Mouse (Mus musculus): ENCODE measurements at regions not wholly inside any gene's neighbourhood (a gene's known extent, or its start where the extent isn't known, plus 50 kb on each side); places are given as distances from the start of the nearest gene placed in this dataset.

- TF ChIP-seq POLR2A (IDR thresholded peaks at IDR 0.05; ENCODE audit: extremely low read depth, insufficient read depth, low read length) (no peak), CTCF (IDR thresholded peaks at IDR 0.05; ENCODE audit: low read depth, low read length) (no peak)
- Histone ChIP-seq H3K27me3 (ENCODE audit: control insufficient read depth, insufficient read depth, low read length) (no peaks in the 10 kb centered on the region), H3K79me2 (ENCODE audit: control insufficient read depth, insufficient read depth, low read length) (no peaks in the 10 kb centered on the region), H3K36me3 (ENCODE audit: control insufficient read depth, insufficient read depth, low read length) (no peaks in the 10 kb centered on the region), H3K4me1 (ENCODE audit: control insufficient read depth, insufficient read depth, low read length) (peaks cover 8% of the 10 kb centered on the region), H3K4me3 (ENCODE audit: insufficient read depth, low read depth, low read length) (no peak overlapping the region), H3K9ac (ENCODE audit: low read depth, low read length) (no peak overlapping the region), H3K27ac (replicated peaks; ENCODE audit: insufficient read depth, low read depth, low read length) (no peak overlapping the region)
- 45% methylated on average over 1 of the region's 1 CpGs for WGBS
- DNase-seq (ENCODE audit: extremely low read depth, low read depth, low spot score): peak; percentile 80
Observed at GRCm38 (mm10) chr8:116364751-116365150, 140.0 kb upstream of the Dynlrb2 start.

- no peak overlapping the region for H3K9ac ChIP-seq (ENCODE audit: low read depth, low read length)
- H3K27me3 ChIP-seq (ENCODE audit: control insufficient read depth, insufficient read depth, low read length): no peaks in the 10 kb centered on the region
- peaks cover 8% of the 10 kb centered on the region for H3K4me1 ChIP-seq (ENCODE audit: control insufficient read depth, insufficient read depth, low read length)
- WGBS: 61% methylated on average over 2 of the region's 2 CpGs
- peak; percentile 77 for TF ChIP-seq CTCF (IDR thresholded peaks at IDR 0.05; ENCODE audit: low read depth, low read length)
- no peak for TF ChIP-seq POLR2A (IDR thresholded peaks at IDR 0.05; ENCODE audit: extremely low read depth, insufficient read depth, low read length)
- no peaks in the 10 kb centered on the region for H3K79me2 ChIP-seq (ENCODE audit: control insufficient read depth, insufficient read depth, low read length)
- H3K4me3 ChIP-seq (ENCODE audit: insufficient read depth, low read depth, low read length): no peak overlapping the region
- DNase-seq (ENCODE audit: extremely low read depth, low read depth, low spot score): peak; percentile 58
- no peaks in the 10 kb centered on the region for H3K36me3 ChIP-seq (ENCODE audit: control insufficient read depth, insufficient read depth, low read length)
- H3K27ac ChIP-seq (replicated peaks; ENCODE audit: insufficient read depth, low read depth, low read length): no peak overlapping the region
Observed at GRCm38 (mm10) chr8:116364172-116364571, 140.6 kb upstream of the Dynlrb2 start.

- H3K79me2 ChIP-seq (ENCODE audit: control insufficient read depth, insufficient read depth, low read length): no peaks in the 10 kb centered on the region
- WGBS: 41% methylated on average over 4 of the region's 4 CpGs
- no peaks in the 10 kb centered on the region for H3K27me3 ChIP-seq (ENCODE audit: control insufficient read depth, insufficient read depth, low read length)
- H3K4me3 ChIP-seq (ENCODE audit: insufficient read depth, low read depth, low read length): no peak overlapping the region
- no peak overlapping the region for H3K27ac ChIP-seq (replicated peaks; ENCODE audit: insufficient read depth, low read depth, low read length)
- no peak for TF ChIP-seq POLR2A (IDR thresholded peaks at IDR 0.05; ENCODE audit: extremely low read depth, insufficient read depth, low read length)
- no peak for TF ChIP-seq CTCF (IDR thresholded peaks at IDR 0.05; ENCODE audit: low read depth, low read length)
- H3K36me3 ChIP-seq (ENCODE audit: control insufficient read depth, insufficient read depth, low read length): no peaks in the 10 kb centered on the region
- DNase-seq (ENCODE audit: extremely low read depth, low read depth, low spot score): peak; percentile 62
- H3K9ac ChIP-seq (ENCODE audit: low read depth, low read length): no peak overlapping the region
- H3K4me1 ChIP-seq (ENCODE audit: control insufficient read depth, insufficient read depth, low read length): peaks cover 8% of the 10 kb centered on the region
Observed at GRCm38 (mm10) chr8:116362351-116362750, 142.4 kb upstream of the Dynlrb2 start.

GRCm38 (mm10) chr8:116359761-116360160 lies 145.0 kb upstream of the Dynlrb2 start:
- Histone ChIP-seq H3K27ac (replicated peaks; ENCODE audit: insufficient read depth, low read depth, low read length) (no peak overlapping the region), H3K36me3 (ENCODE audit: control insufficient read depth, insufficient read depth, low read length) (no peaks in the 10 kb centered on the region), H3K4me1 (ENCODE audit: control insufficient read depth, insufficient read depth, low read length) (peaks cover 5% of the 10 kb centered on the region), H3K9ac (ENCODE audit: low read depth, low read length) (no peak overlapping the region), H3K79me2 (ENCODE audit: control insufficient read depth, insufficient read depth, low read length) (no peaks in the 10 kb centered on the region), H3K27me3 (ENCODE audit: control insufficient read depth, insufficient read depth, low read length) (no peaks in the 10 kb centered on the region), H3K4me3 (ENCODE audit: insufficient read depth, low read depth, low read length) (no peak overlapping the region)
- WGBS: 90% methylated on average over 4 of the region's 4 CpGs
- TF ChIP-seq CTCF (IDR thresholded peaks at IDR 0.05; ENCODE audit: low read depth, low read length) (no peak), POLR2A (IDR thresholded peaks at IDR 0.05; ENCODE audit: extremely low read depth, insufficient read depth, low read length) (no peak)
- no peak for DNase-seq (ENCODE audit: extremely low read depth, low read depth, low spot score)

- no peak overlapping the region for H3K27ac ChIP-seq (replicated peaks; ENCODE audit: insufficient read depth, low read depth, low read length)
- WGBS: 88% methylated on average over 6 of the region's 6 CpGs
- no peak for DNase-seq (ENCODE audit: extremely low read depth, low read depth, low spot score)
Observed at GRCm38 (mm10) chr8:116354756-116355155, 150.0 kb upstream of the Dynlrb2 start.

GRCm38 (mm10) chr8:116353911-116354310 lies 150.9 kb upstream of the Dynlrb2 start:
- peak; percentile 99 for DNase-seq (ENCODE audit: extremely low read depth, low read depth, low spot score)
- Histone ChIP-seq H3K9ac (ENCODE audit: low read depth, low read length) (no peak overlapping the region), H3K36me3 (ENCODE audit: control insufficient read depth, insufficient read depth, low read length) (no peaks in the 10 kb centered on the region), H3K27ac (replicated peaks; ENCODE audit: insufficient read depth, low read depth, low read length) (peak overlapping the region; percentile 99), H3K4me3 (ENCODE audit: insufficient read depth, low read depth, low read length) (no peak overlapping the region), H3K79me2 (ENCODE audit: control insufficient read depth, insufficient read depth, low read length) (no peaks in the 10 kb centered on the region), H3K4me1 (ENCODE audit: control insufficient read depth, insufficient read depth, low read length) (peaks cover 13% of the 10 kb centered on the region; the same call in 1 of the 2 replicates), H3K27me3 (ENCODE audit: control insufficient read depth, insufficient read depth, low read length) (no peaks in the 10 kb centered on the region)
- TF ChIP-seq CTCF (IDR thresholded peaks at IDR 0.05; ENCODE audit: low read depth, low read length) (no peak), POLR2A (IDR thresholded peaks at IDR 0.05; ENCODE audit: extremely low read depth, insufficient read depth, low read length) (no peak)
- 19% methylated on average over 5 of the region's 5 CpGs for WGBS

More at GRCm38 (mm10) chr8:116354756-116355155, 150.0 kb upstream of the Dynlrb2 start:
- Histone ChIP-seq H3K4me3 (ENCODE audit: insufficient read depth, low read depth, low read length) (no peak overlapping the region), H3K79me2 (ENCODE audit: control insufficient read depth, insufficient read depth, low read length) (no peaks in the 10 kb centered on the region), H3K36me3 (ENCODE audit: control insufficient read depth, insufficient read depth, low read length) (no peaks in the 10 kb centered on the region), H3K4me1 (ENCODE audit: control insufficient read depth, insufficient read depth, low read length) (peaks cover 13% of the 10 kb centered on the region; the same call in 1 of the 2 replicates), H3K27me3 (ENCODE audit: control insufficient read depth, insufficient read depth, low read length) (no peaks in the 10 kb centered on the region), H3K9ac (ENCODE audit: low read depth, low read length) (no peak overlapping the region)
- TF ChIP-seq CTCF (IDR thresholded peaks at IDR 0.05; ENCODE audit: low read depth, low read length): no peak
- no peak for TF ChIP-seq POLR2A (IDR thresholded peaks at IDR 0.05; ENCODE audit: extremely low read depth, insufficient read depth, low read length)

Measured in liver, adult 2 months (tissue).